Mouse (Mus musculus): ENCODE results near the gene Olfr656. TPM values are rescaled to one million over a fixed set of nuclear protein-coding genes. Genes with fewer than 3 reads are reported as not detected.

Olfr656 gene
- not detected in 2 replicates for polyA plus RNA-seq (2012; rRNA removed)

GRCm38 (mm10) chr7:104613655-104614054 is at the start of gene Olfr656:
Gene Olfr656, plus strand, starts transcription at chr7:104613955.

GRCm38 (mm10) chr7:104577014-104577413 is 36.7 kb upstream of the Olfr656 start, which contains the start of gene Olfr653:
Gene Olfr653, plus strand, starts transcription at chr7:104577314.

GRCm38 (mm10) chr7:104586725-104587124 is 27.0 kb upstream of the Olfr656 start, which contains the start of gene Olfr654:
Gene Olfr654, plus strand, starts transcription at chr7:104587025.

GRCm38 (mm10) chr7:104601679-104602078 is 12.1 kb upstream of the Olfr656 start, which contains the start of gene Olfr655:
Gene Olfr655, minus strand, starts transcription at chr7:104601779.

GRCm38 (mm10) chr7:104624494-104624893 is 10.7 kb downstream of the Olfr656 start, which contains the start of gene Olfr657:
Gene Olfr657, plus strand, starts transcription at chr7:104624794.

GRCm38 (mm10) chr7:104646841-104647482 is 33.2 kb downstream of the Olfr656 start, which contains the start of gene Olfr658:
Gene Olfr658, minus strand, starts transcription at chr7:104647305.

GRCm38 (mm10) chr7:104666453-104666852 is 52.7 kb downstream of the Olfr656 start, which contains the start of gene Olfr659:
Gene Olfr659, plus strand, starts transcription at chr7:104666753.

Other genes with a start within 250 kb of the Olfr656 start
- gene Trim30b, start 244.1 kb upstream of the Olfr656 start, polyA plus RNA-seq (2012; rRNA removed) = 0.01 and 0.04 TPM in 2 replicates
- 0.04 and 0.09 TPM in 2 replicates for gene Trim30c, start 213.1 kb upstream of the Olfr656 start, polyA plus RNA-seq (2012; rRNA removed)
- 0.52 and 0.99 TPM in 2 replicates for gene Trim30a, start 148.8 kb upstream of the Olfr656 start, polyA plus RNA-seq (2012; rRNA removed)
- gene Trim30d, start 106.1 kb upstream of the Olfr656 start, polyA plus RNA-seq (2012; rRNA removed) = 0.11 and 0.26 TPM in 2 replicates
- gene Olfr651, start 63.8 kb upstream of the Olfr656 start, polyA plus RNA-seq (2012; rRNA removed) = not detected in 2 replicates
- not detected in 2 replicates for gene Olfr652, start 53.1 kb upstream of the Olfr656 start, polyA plus RNA-seq (2012; rRNA removed)
- gene Olfr653, start 36.6 kb upstream of the Olfr656 start, polyA plus RNA-seq (2012; rRNA removed) = not detected in 2 replicates
- gene Olfr654, start 26.9 kb upstream of the Olfr656 start, polyA plus RNA-seq (2012; rRNA removed) = not detected in 2 replicates
- not detected in 2 replicates for gene Olfr655, start 12.2 kb upstream of the Olfr656 start, polyA plus RNA-seq (2012; rRNA removed)
- not detected in 2 replicates for gene Olfr657, start 10.8 kb downstream of the Olfr656 start, polyA plus RNA-seq (2012; rRNA removed)
- gene Olfr658, start 33.4 kb downstream of the Olfr656 start, polyA plus RNA-seq (2012; rRNA removed) = 0.05 and 0.09 TPM in 2 replicates
- gene Olfr659, start 52.8 kb downstream of the Olfr656 start, polyA plus RNA-seq (2012; rRNA removed) = not detected in 2 replicates
- gene Olfr661, start 72.5 kb downstream of the Olfr656 start, polyA plus RNA-seq (2012; rRNA removed) = not detected in 2 replicates
- gene Usp17le, start 163.5 kb downstream of the Olfr656 start, polyA plus RNA-seq (2012; rRNA removed) = not detected in 2 replicates
- gene Usp17lb, start 228.6 kb downstream of the Olfr656 start, polyA plus RNA-seq (2012; rRNA removed) = not detected in 2 replicates
- gene Usp17la, start 243.1 kb downstream of the Olfr656 start, polyA plus RNA-seq (2012; rRNA removed) = not detected in 2 replicates

All from central nervous system, embryonic 11.5 days (tissue).